Mouse (Mus musculus): Measurements from ENCODE around the gene Bpi.

DNA sequence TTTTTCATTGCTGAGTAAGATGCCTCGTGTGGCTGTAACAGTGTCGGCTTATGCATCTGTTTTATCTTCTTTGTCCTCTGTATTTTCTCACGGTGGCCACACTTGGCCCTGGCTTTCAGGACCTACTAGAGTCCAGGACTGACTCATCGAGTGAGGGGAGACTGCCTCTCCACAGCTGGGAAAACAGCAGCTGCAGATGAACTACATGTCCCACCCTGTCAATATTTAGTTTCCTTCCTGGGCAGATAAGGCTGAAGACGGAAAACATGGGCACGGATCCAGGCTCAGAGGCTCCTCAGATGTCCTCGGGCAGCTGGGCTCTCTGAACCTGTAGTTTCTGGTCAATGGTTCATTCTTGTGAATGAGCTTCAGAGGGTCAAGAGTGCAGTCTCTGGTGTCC is 9.6 kb upstream of the Bpi start:
- TF ChIP-seq CTCF (IDR thresholded peaks at IDR 0.05; ENCODE audit: low read depth) = no peak
- no peak for TF ChIP-seq EP300 (optimal IDR thresholded peaks at IDR 0.05)
